Mouse (Mus musculus) yolk sac, embryonic 10.5 days (tissue): ENCODE results near the gene BC053393.
"Not testable (repeated sequence)": the region's sequence is repeated elsewhere in the genome, so short reads cannot be mapped to it uniquely, and the experiment has no call there.

Experiments used
- DNase-seq: peaks from one replicate; pipeline ENCODE4 v3.0.0-alpha.2; 2017; ENCODE audit warnings: low spot score

BC053393 gene

DNA sequence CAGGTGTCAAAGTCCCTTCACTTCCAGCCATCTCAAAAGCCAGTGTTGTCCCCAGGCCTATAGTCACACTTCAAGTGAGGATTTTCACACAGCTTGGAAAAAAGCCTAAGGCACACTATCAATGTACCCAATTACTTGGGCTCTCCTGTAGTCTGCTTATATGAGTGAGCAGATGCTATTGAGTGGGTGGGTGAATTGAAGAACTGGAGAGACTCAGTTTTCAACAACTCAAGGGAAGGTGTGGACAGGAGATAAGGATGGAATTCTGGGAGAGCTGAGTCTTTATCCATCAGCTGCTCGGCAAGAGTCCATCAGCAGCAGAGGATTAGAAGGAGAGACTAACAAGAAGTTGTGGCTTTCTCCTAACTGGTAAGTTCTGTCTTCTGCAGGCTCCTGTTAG is at the start of gene BC053393:
TSS of gene BC053393 (plus strand) at position 210 of the 400 bp plus-strand sequence.
- DNase-seq: no peak

DNA sequence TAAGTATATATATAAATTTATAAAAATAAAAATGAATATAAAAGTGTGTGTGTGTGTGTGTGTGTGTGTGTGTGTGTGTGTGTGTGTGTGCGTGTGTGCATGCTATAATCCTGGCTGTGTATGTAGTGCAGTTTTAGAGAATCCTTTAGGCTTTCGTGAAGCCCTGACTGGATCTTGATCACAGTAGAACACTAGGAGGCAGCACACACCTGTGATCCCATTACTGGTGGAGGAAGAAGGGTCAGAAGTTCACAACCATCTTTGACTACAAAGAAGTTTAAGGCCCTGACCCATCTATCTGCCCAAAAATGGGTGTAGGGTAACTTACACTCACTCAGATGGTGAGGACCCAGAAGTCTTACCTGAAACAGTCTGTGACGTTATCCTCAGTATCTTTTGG is 48.6 kb upstream of the BC053393 start:
- no peak for DNase-seq

GRCm38 (mm10) chr11:46523912-46524311 is 47.4 kb upstream of the BC053393 start, which contains the start of gene Gm12169:
Gene Gm12169 (plus strand): TSS chr11:46524212.
- DNase-seq: no peak

DNA sequence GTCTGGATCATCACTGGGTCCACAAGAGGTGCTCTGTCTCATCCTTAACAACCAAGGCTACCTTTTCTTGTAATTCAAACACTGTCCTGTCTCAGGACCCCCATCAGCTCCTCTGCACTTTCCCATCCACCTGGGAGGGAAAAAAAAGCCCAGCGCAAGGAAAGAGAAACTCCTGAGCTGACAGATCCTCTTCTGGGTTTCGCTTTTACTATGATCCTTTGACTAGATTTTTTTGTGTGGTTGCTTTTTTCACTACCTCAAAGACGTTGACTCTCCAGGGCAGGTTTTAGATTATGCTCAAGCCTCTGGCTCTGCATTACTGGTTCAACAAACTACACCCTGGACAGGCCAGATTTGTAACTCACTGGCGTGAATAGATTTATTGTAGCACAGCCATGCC is 41.2 kb upstream of the BC053393 start:
- DNase-seq: no peak

DNA sequence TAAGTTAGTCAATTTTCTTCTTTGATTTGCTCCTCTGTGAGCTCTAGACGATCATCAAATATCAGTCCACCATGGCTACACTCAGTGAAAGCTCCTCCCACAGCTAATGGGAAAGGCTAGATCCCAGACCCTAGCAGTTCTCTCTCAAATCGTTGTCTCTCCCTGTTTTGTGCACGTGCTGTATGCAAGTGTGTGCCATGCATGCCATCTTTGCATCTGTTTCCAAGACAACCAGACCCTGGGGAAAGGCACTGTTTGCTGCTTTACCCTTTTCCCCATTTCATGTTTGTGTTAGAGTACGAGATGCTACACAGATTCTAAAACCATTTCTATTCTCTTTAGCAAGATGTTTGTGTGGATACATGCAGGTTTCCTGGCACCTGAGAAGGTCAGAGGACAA is 34.4 kb upstream of the BC053393 start:
- no peak for DNase-seq

DNA sequence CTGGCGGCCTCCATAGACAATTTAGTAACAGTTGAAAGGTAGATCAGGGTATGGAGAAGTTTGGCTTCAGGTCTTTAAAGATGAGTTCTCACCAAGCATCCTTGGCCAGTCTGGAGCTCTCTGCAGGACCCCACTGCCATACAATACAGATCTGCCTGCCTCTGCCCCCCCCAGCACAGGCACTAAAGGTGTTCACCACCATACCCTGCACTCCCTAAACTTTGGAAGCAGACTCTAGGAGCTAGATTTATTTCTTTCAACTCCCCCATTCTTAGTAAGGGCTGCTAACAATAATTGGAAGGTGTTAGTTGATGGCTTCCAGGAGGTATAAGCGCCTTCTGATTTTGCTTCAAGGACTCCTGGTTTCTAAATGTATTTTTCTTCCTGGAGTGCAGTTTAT is 27.8 kb upstream of the BC053393 start:
- no peak for DNase-seq

DNA sequence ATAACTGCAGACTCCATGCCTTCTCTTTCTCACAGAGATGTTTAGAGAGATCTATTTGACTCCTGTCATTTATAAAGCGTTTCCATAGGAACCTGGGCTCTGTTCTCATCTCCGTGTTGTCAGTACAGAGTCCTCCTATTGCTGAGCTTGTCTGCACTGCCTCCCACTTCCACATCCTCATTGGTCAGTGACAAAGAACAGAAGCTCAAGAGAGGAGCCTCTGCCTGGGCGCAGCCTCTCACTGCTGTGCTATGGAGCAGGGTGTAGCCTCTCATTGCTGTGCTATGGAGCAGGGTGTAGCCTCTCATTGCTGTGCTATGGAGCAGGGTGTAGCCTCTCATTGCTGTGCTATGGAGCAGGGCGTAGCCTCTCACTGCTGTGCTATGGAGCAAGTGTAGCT is 21.6 kb upstream of the BC053393 start:
- no peak for DNase-seq

GRCm38 (mm10) chr11:46552741-46553140 is 18.6 kb upstream of the BC053393 start:
- no peak for DNase-seq

DNA sequence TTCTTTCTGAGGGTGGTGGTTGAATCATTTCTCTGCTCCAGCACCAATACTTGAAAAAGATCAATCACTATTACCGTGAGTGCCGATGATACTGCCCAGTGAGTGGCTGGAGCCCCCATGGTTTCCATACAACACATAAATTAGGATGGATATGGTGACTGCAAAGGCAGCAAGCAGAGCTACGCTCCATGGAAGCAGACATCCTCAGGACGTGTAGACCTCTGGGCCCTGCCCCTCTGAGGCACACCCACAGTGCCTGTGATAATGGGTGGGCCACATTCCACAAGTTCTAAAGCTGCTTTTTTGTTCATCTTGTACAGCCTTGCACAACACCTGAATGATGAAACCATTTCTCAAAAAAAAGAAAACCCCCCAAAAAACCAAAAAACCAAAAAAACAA is 10.2 kb upstream of the BC053393 start:
- DNase-seq: no peak

GRCm38 (mm10) chr11:46564671-46565070 is 6.7 kb upstream of the BC053393 start:
- peak; percentile 12 for DNase-seq

DNA sequence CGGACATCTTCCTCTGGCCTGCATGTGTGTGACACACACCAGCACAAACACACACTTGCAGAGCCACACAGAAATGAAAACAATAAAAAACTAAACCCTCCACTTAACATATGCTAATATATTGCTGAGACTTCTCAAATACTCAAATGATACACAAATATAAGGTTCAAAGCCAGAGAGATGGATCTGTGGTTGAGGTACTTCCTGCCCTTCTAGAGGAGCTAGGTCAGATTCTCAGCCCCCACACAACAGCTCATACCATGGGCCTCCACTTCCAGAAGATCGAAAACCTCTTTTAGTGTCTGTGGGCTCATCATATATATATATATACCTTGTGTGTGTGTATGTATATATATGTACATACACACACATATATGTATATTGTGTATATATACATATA is 5.4 kb upstream of the BC053393 start:
- DNase-seq: no peak

DNA sequence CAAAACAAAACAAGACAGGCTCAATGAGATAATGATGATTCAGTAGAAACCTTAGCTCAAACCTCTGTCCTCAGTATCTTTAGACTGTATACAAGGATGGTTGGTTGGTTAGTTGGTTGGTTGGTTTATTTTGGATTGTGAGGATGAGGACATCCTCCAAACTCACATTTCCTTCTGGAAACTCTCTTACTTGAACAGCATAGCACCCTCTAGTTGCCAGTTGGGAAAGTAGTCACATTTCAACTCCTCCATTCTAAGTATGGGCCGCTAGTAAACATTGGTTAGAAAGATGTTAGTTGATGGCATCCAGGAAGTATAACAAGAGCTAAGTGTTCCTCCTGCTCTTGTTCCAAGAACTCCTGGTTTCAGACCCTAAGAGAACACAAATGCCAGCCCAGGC is 2.2 kb upstream of the BC053393 start:
- DNase-seq: no peak

- no peak for DNase-seq
These were observed 7.5 kb downstream of the BC053393 start for GRCm38 (mm10) chr11:46578771-46579281.

- DNase-seq: no peak
These were observed 9.1 kb downstream of the BC053393 start for GRCm38 (mm10) chr11:46580428-46580827.

DNA sequence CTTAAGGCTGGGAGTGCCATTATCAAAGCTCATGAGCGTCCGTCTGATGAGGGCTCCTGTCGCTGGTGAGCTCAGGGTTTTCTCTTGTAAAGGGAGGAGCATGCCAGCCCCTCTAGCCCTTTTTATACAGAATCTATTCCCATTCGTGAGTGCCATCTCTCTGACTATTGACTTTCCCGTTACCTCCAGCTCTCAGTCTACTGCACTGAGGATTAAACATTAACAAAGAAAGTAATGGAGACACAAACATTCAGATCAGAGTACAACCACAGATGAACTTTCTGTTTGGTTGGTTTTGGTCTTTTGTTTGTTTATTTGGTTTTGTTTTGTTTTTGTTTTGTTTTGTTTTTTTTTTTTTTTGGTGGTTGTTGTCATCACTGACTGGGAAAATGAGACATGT is 11.4 kb downstream of the BC053393 start:
- DNase-seq: no peak

GRCm38 (mm10) chr11:46592416-46592815 is 21.1 kb downstream of the BC053393 start:
- no peak for DNase-seq

- DNase-seq: no peak
These were observed 48.6 kb downstream of the BC053393 start for GRCm38 (mm10) chr11:46619929-46620328.

GRCm38 (mm10) chr11:46620414-46621168 is 49.3 kb downstream of the BC053393 start:
- DNase-seq: no peak

DNA sequence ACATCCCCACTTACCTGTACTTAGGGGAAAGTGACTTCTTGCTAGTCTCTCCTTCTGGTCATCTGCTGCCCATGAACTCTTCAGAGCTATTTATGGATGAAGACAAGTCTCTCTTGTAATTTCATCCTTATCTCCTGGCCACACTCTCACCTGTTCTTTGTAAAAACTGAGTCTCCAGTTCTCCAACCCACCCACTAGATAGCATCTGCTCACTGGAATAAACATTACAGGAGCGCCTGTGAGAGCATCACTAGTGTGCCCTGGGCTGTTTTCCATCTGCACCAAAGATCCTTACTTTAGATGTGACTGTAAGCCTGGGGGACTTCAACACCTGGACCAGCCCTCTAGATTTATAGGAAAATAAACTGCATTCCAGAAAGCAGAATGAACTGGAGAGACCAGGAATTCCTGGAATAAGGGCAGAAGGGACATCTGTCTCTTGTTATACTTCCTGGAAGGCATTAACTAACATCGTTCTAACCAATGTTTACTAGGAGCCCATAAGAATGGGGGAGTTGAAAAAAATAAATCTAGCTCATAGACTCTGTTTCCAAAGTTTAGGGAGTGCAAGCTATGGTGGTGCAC is 58.0 kb downstream of the BC053393 start, which contains the start of gene Dppa1:
TSS of gene Dppa1 (minus strand) at position 51 of the 585 bp plus-strand sequence.
- no peak for DNase-seq

- DNase-seq: no peak
These were observed 60.3 kb downstream of the BC053393 start for GRCm38 (mm10) chr11:46631635-46632034.

DNA sequence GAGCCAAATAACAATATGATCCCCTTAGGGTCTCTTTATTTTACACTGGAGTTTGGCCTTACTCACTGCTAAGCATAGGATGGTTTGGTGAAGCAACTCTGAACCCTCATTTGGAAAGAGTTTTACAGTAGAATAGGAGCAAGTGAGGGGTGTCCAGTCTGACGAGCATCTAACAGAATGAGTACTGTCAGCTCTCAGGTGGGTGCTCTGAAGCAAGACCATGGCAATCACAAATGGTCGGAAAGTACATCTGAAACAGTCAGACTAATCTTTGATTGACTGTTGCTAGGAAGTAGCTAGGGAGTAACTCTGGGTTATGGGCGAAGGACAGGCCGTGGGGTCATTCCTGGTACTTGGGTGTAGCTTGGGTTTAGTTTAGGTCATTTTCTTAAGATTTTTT is 64.2 kb downstream of the BC053393 start:
- not testable (repeated sequence) for DNase-seq

DNA sequence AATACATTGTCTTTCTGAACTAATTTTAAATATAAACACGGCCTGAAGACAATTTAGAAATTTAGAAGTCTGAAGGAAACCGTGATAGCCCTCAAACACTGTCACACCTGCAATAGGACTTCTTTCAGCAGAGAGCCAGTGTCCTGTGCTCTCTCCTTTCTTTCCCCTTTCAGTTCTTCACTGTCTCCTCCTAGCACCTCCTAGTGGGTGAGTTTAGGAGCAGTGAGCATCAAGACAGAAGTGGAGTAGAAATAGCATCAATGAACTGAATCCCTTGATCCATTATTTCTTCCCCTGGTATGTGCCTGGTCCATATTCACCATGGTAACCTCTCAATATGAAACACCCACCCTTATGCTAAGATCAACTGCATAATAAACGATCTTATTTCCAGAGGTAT is 65.2 kb downstream of the BC053393 start:
- DNase-seq: no peak
